Mouse (Mus musculus): ENCODE results near the gene Ube2g2.

DNA sequence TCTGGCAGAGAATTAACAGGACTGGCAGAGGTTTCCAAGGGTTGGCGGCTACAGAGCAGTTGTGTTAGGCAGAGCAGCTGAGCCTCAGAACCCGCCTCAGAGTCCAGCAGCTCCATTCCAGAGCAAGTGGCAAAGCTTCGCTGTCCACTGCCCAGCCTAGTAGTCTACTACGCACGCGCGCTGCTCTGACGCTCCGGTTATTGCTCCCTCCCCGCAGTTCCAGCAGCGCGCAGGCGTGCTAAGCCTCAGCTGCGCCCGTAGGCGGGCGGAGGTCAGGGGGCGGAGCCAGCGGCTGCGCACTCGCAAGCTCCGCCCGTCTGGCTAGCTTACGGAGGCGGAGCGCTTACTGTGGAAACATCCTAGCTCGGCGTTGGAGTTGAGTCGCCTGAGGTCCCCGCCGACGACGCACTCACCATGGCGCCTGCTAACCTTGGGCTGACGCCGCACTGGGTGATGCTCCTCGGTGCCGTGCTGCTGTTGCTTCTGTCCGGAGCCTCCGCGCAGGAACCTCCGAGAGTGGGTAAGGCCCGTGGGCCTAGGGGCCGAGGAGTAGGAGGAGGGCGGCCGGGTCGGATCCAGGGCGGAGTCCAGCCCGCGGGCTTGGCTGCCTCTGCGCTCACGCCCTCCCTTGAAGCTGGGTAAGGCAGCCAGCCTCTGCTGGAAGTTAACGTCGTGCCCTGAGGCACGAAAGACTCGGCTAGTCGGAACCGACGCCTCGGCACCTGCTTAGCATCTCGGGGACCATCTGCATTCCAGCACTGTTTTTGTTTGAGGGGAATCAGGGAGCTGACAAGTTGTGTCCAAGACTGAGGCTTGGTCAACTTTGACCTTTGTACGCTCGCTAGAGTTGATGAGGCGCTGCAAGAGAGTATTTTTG, 40.4 kb upstream of the Ube2g2 start, which contains the start of gene Pttg1ip:
- TF ChIP-seq CTCF (IDR thresholded peaks at IDR 0.05; ENCODE audit: low read depth), result no peak
- no peak for TF ChIP-seq EP300 (IDR thresholded peaks at IDR 0.05; ENCODE audit: low read depth)
